8 mouse cellular contexts compared by ENCODE assay signal in the genomic region with DNA sequence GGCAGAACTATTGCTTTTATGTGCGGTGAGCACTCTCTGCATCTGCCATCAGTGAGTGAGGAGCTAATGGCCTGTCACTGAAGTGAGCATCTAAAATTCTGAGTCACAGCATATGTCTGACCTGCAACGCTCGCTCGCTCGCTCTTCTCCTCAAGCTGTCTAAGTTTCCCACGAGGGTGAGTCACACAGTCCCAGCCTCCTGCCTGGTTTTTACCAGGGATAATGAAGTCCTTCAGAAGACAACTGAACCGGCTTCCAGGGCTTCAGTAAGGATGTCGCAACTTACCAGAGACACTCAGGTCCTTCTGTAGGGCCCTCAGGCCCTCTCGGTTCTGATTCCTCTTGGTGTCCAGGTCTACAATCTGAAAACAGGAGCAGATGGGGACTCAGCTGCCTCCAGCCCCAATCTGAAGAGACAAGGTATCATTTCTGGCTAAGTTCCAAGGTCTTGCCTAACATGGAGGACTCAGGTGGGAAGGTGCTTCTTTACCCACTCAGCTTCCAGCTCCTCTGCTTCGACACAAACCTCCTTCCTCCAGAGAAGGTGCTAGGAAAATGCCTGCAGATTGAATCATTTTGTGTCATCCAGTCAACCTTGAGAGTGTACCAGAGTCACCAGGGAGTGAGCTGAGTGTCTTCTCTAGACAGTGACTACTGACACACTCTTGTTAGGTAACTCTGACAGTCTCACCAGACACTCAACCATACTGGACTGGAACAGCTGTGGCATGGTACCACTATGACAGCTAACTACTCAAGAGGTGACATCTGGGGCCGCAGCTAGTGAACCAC. TPM values are rescaled to one million over a fixed set of nuclear protein-coding genes. Genes with fewer than 3 reads are reported as not detected.
A peak's percentile ranks its signal among the peaks of the same experiment; 100 is the strongest.
DNase-seq lines count a peak whose midpoint lies in the region; ATAC-seq and TF ChIP-seq lines count a peak whose summit lies in the region.

No protein-coding gene starts in this region.

- peaks cover 9% of the 10 kb centered on the region for H3K79me2 ChIP-seq in MEL (ENCODE audit: control insufficient read depth, insufficient read depth, low read length, poor library complexity)

- H3K4me3 ChIP-seq in kidney, embryonic 16.5 days (ENCODE audit: low read length): peak overlapping the region; percentile 96
- peak overlapping the region; percentile 80 to 94 for H3K4me3 ChIP-seq in MEL (ENCODE audit: control insufficient read depth in 1 of 2, insufficient read depth in 1 of 2, low read depth in 2 of 2, low read length in 2 of 2)
- H3K4me3 ChIP-seq in embryonic facial prominence, embryonic 12.5 days: peak overlapping the region; percentile 80
- peak overlapping the region; percentile 90 for H3K4me3 ChIP-seq in limb, embryonic 13.5 days

- H3K36me3 ChIP-seq in kidney, embryonic 16.5 days (ENCODE audit: insufficient read depth, low read length): peaks cover 38% of the 10 kb centered on the region
- peaks cover 0 to 10% of the 10 kb centered on the region in 2 experiments; a peak in 2 of 4 replicates for H3K36me3 ChIP-seq in MEL (ENCODE audit: control insufficient read depth in 1 of 2, insufficient read depth in 2 of 2, low read length in 2 of 2)
- peaks cover 36% of the 10 kb centered on the region for H3K36me3 ChIP-seq in embryonic facial prominence, embryonic 12.5 days
- H3K36me3 ChIP-seq in limb, embryonic 13.5 days: peaks cover 47% of the 10 kb centered on the region

- no peak for TF ChIP-seq CTCF in MEL (IDR thresholded peaks at IDR 0.05 in 2 of 3, conservative IDR thresholded peaks at IDR 0.05 in 1 of 3; ENCODE audit: control insufficient read depth in 1 of 3, insufficient read depth in 1 of 3, low read depth in 2 of 3, low read length in 3 of 3, poor library complexity in 1 of 3, severe bottlenecking in 1 of 3)

- TF ChIP-seq RAD21 in MEL (IDR thresholded peaks at IDR 0.05; ENCODE audit: low read depth, low read length): no peak

- H3K4me1 ChIP-seq in kidney, embryonic 16.5 days (ENCODE audit: insufficient read depth, low read length): peaks cover 11% of the 10 kb centered on the region
- no peaks in the 10 kb centered on the region for H3K4me1 ChIP-seq in MEL (ENCODE audit: control insufficient read depth in 1 of 2, insufficient read depth in 2 of 2, low read length in 2 of 2)
- peaks cover 8% of the 10 kb centered on the region for H3K4me1 ChIP-seq in embryonic facial prominence, embryonic 12.5 days
- peaks cover 15% of the 10 kb centered on the region for H3K4me1 ChIP-seq in limb, embryonic 13.5 days

- no peaks in the 10 kb centered on the region for H3K9me3 ChIP-seq in kidney, embryonic 16.5 days (ENCODE audit: low read length)
- H3K9me3 ChIP-seq in MEL (replicated peaks; ENCODE audit: insufficient read depth, low read length): no peaks in the 10 kb centered on the region
- no peaks in the 10 kb centered on the region for H3K9me3 ChIP-seq in embryonic facial prominence, embryonic 12.5 days
- no peaks in the 10 kb centered on the region for H3K9me3 ChIP-seq in limb, embryonic 13.5 days

- H3K27me3 ChIP-seq in kidney, embryonic 16.5 days (ENCODE audit: insufficient read depth, low read length): no peaks in the 10 kb centered on the region
- peaks cover 0 to 5% of the 10 kb centered on the region in 2 experiments for H3K27me3 ChIP-seq in MEL (ENCODE audit: control insufficient read depth in 1 of 2, insufficient read depth in 2 of 2, low read length in 2 of 2)
- peaks cover 6% of the 10 kb centered on the region; the same call in 1 of the 2 replicates for H3K27me3 ChIP-seq in embryonic facial prominence, embryonic 12.5 days
- peaks cover 16% of the 10 kb centered on the region; the same call in 1 of the 2 replicates for H3K27me3 ChIP-seq in limb, embryonic 13.5 days

- H3K4me2 ChIP-seq in kidney, embryonic 16.5 days (replicated peaks; ENCODE audit: low read depth, low read length): peak overlapping the region; percentile 94
- peak overlapping the region; percentile 66 for H3K4me2 ChIP-seq in embryonic facial prominence, embryonic 12.5 days (replicated peaks)
- peak overlapping the region; percentile 94 for H3K4me2 ChIP-seq in limb, embryonic 13.5 days (replicated peaks)

- WGBS in kidney, embryonic 16.5 days: 88% methylated on average over 11 of the region's 11 CpGs
- 91% methylated on average over 11 of the region's 11 CpGs for WGBS in embryonic facial prominence, embryonic 12.5 days
- WGBS in limb, embryonic 13.5 days: 91% methylated on average over 11 of the region's 11 CpGs

- no peak for TF ChIP-seq EP300 in MEL (IDR thresholded peaks at IDR 0.05; ENCODE audit: low read depth in 1 of 2, low read length in 2 of 2)

- H3K27ac ChIP-seq in kidney, embryonic 16.5 days (ENCODE audit: low read length): no peak overlapping the region
- no peak overlapping the region for H3K27ac ChIP-seq in MEL (ENCODE audit: control insufficient read depth, low read depth, low read length)
- H3K27ac ChIP-seq in embryonic facial prominence, embryonic 12.5 days: no peak overlapping the region
- H3K27ac ChIP-seq in limb, embryonic 13.5 days: no peak overlapping the region

- H3K9ac ChIP-seq in kidney, embryonic 16.5 days (replicated peaks; ENCODE audit: low read length): peak overlapping the region; percentile 83
- H3K9ac ChIP-seq in MEL (ENCODE audit: control insufficient read depth, low read depth, low read length, poor library complexity, severe bottlenecking): peak overlapping the region; percentile 73
- H3K9ac ChIP-seq in embryonic facial prominence, embryonic 12.5 days: peak overlapping the region; percentile 82; the same call in 1 of the 2 replicates
- H3K9ac ChIP-seq in limb, embryonic 13.5 days: peak overlapping the region; percentile 93

- no peak for ATAC-seq in kidney, embryonic 16.5 days (ENCODE audit: low FRiP score, low TSS enrichment)
- no peak for ATAC-seq in embryonic facial prominence, embryonic 12.5 days (ENCODE audit: insufficient number of reproducible peaks, insufficient read depth, low FRiP score, low TSS enrichment)
- no peak for ATAC-seq in limb, embryonic 13.5 days (ENCODE audit: low FRiP score, low read depth)
- ATAC-seq in erythroid progenitor cell, adult 5-6 weeks (replicated peaks; ENCODE audit: low FRiP score, poor library complexity, severe bottlenecking): no peak

- TF ChIP-seq POLR2A in MEL (IDR thresholded peaks at IDR 0.05; ENCODE audit: control insufficient read depth in 1 of 2, insufficient read depth in 1 of 2, low read depth in 1 of 2, low read length in 2 of 2, poor library complexity in 1 of 2): no peak

- DNase-seq in kidney, postnatal 14 days: no peak
- no peak for DNase-seq in MEL (ENCODE audit: low read depth, low spot score)
- no peak for DNase-seq in thymus, postnatal 25 days
- no peak for DNase-seq in c-Kit-positive CD71-positive TER-119-positive erythroid progenitor cells, embryonic 14.5 days (ENCODE audit: low spot score)

TF ChIP-seq in MEL, 35 proteins besides CTCF, POLR2A, EP300 and RAD21 (continues in another document):
- TF ChIP-seq NELFE (IDR thresholded peaks at IDR 0.05; ENCODE audit: low read depth, low read length) (no peak), CHD1 (IDR thresholded peaks at IDR 0.05; ENCODE audit: low read depth, low read length) (no peak), SMC3 (IDR thresholded peaks at IDR 0.05; ENCODE audit: low read depth, low read length) (no peak), MXI1 (IDR thresholded peaks at IDR 0.05; ENCODE audit: low read depth, low read length) (no peak)

RNA-seq across cellular contexts. Expression of a gene that starts 1.3 kb away (rescaled TPM):
- polyA plus RNA-seq in kidney, embryonic 16.5 days (2015; fragmentation: Nextera tagmentation; extraction: Ambion mirVana): 115 and 130 TPM in 2 replicates
- total RNA-seq in MEL (2012; rRNA removed): 48.3 and 62.2 TPM in 2 replicates
- 10 to 100 TPM in 1 of 2 experiments, not detected in 1; 67.2 TPM for polyA plus RNA-seq in MEL (2012; ENCODE audit: insufficient read depth in 1 of 2, insufficient read length in 2 of 2, low read depth in 1 of 2, low replicate concordance in 2 of 2, missing spikeins in 1 of 2)
- 121 and 123 TPM in 2 replicates for polyA plus RNA-seq in embryonic facial prominence, embryonic 12.5 days (2016; fragmentation: Nextera tagmentation; extraction: Ambion mirVana)
- polyA plus RNA-seq in limb, embryonic 13.5 days (2015; fragmentation: Nextera tagmentation; extraction: Ambion mirVana): 126 and 131 TPM in 2 replicates
- 8.8 and 13.3 TPM in 2 replicates for total RNA-seq in erythroid progenitor cell, adult 5-6 weeks (2015; ENCODE audit: low replicate concordance)
- 4.2 and 31.2 TPM in 2 replicates for total RNA-seq in erythroid progenitor cell, adult 5-6 weeks (2017; ENCODE audit: low replicate concordance)

RNA-seq across cellular contexts. Expression of a gene that starts 17.7 kb away (rescaled TPM):
- not detected in 2 replicates for polyA plus RNA-seq in kidney, embryonic 16.5 days (2015; fragmentation: Nextera tagmentation; extraction: Ambion mirVana)
- not detected in 2 replicates for total RNA-seq in MEL (2012; rRNA removed)
- not detected for polyA plus RNA-seq in MEL (2012; ENCODE audit: insufficient read depth in 1 of 2, insufficient read length in 2 of 2, low read depth in 1 of 2, low replicate concordance in 2 of 2, missing spikeins in 1 of 2)
- 0.33 and 0.61 TPM in 2 replicates for polyA plus RNA-seq in embryonic facial prominence, embryonic 12.5 days (2016; fragmentation: Nextera tagmentation; extraction: Ambion mirVana)
- polyA plus RNA-seq in limb, embryonic 13.5 days (2015; fragmentation: Nextera tagmentation; extraction: Ambion mirVana): not detected in 2 replicates
- not detected in 2 replicates for total RNA-seq in erythroid progenitor cell, adult 5-6 weeks (2015; ENCODE audit: low replicate concordance)
- not detected in 2 replicates for total RNA-seq in erythroid progenitor cell, adult 5-6 weeks (2017; ENCODE audit: low replicate concordance)

RNA-seq across cellular contexts. Expression of a gene that starts 51.6 kb away (rescaled TPM):
- polyA plus RNA-seq in kidney, embryonic 16.5 days (2015; fragmentation: Nextera tagmentation; extraction: Ambion mirVana): 1.2 and 1.3 TPM in 2 replicates
- total RNA-seq in MEL (2012; rRNA removed): 0.10 and 0.19 TPM in 2 replicates
- polyA plus RNA-seq in MEL (2012; ENCODE audit: insufficient read depth in 1 of 2, insufficient read length in 2 of 2, low read depth in 1 of 2, low replicate concordance in 2 of 2, missing spikeins in 1 of 2): under 1 TPM in 1 of 2 experiments, not detected in 1; 0.07 TPM
- polyA plus RNA-seq in embryonic facial prominence, embryonic 12.5 days (2016; fragmentation: Nextera tagmentation; extraction: Ambion mirVana): 0.50 and 0.97 TPM in 2 replicates
- polyA plus RNA-seq in limb, embryonic 13.5 days (2015; fragmentation: Nextera tagmentation; extraction: Ambion mirVana): 0.32 and 0.39 TPM in 2 replicates
- not detected in 2 replicates for total RNA-seq in erythroid progenitor cell, adult 5-6 weeks (2015; ENCODE audit: low replicate concordance)
- not detected in 2 replicates for total RNA-seq in erythroid progenitor cell, adult 5-6 weeks (2017; ENCODE audit: low replicate concordance)

RNA-seq across cellular contexts. Expression of a gene that starts 51.8 kb away (rescaled TPM):
- polyA plus RNA-seq in kidney, embryonic 16.5 days (2015; fragmentation: Nextera tagmentation; extraction: Ambion mirVana): 1.8 and 2.4 TPM in 2 replicates
- not detected in 2 replicates for total RNA-seq in MEL (2012; rRNA removed)
- polyA plus RNA-seq in MEL (2012; ENCODE audit: insufficient read depth in 1 of 2, insufficient read length in 2 of 2, low read depth in 1 of 2, low replicate concordance in 2 of 2, missing spikeins in 1 of 2): not detected
- polyA plus RNA-seq in embryonic facial prominence, embryonic 12.5 days (2016; fragmentation: Nextera tagmentation; extraction: Ambion mirVana): 2.6 and 4.3 TPM in 2 replicates
- polyA plus RNA-seq in limb, embryonic 13.5 days (2015; fragmentation: Nextera tagmentation; extraction: Ambion mirVana): 1.7 and 1.9 TPM in 2 replicates
- 0.72 TPM in 1 of 2 replicates, not detected in the other for total RNA-seq in erythroid progenitor cell, adult 5-6 weeks (2015; ENCODE audit: low replicate concordance)
- not detected in 2 replicates for total RNA-seq in erythroid progenitor cell, adult 5-6 weeks (2017; ENCODE audit: low replicate concordance)
